Mouse (Mus musculus): ENCODE measurements around the gene Tat. TPM values are rescaled to one million over a fixed set of nuclear protein-coding genes. Genes with fewer than 3 reads are reported as not detected.
"Not testable (repeated sequence)": the region's sequence is repeated elsewhere in the genome, so short reads cannot be mapped to it uniquely, and the experiment has no call there.

Tat gene
- polyA plus RNA-seq, 1 experiment from 2014 or later = 0.09 TPM

- 29% methylated on average over 5 of the region's 5 CpGs for WGBS
- Histone ChIP-seq H3K9me3 (replicated peaks; ENCODE audit: control insufficient read depth, low read length) (no peaks in the 10 kb centered on the region), H3K4me2 (ENCODE audit: low read depth, low read length) (no peak overlapping the region), H3K36me3 (ENCODE audit: control insufficient read depth, insufficient read depth) (no peaks in the 10 kb centered on the region), H3K4me1 (ENCODE audit: control insufficient read depth, insufficient read depth, low read length) (no peaks in the 10 kb centered on the region), H3K27me3 (ENCODE audit: control insufficient read depth, insufficient read depth, low read length) (no peaks in the 10 kb centered on the region), H3K9ac (ENCODE audit: low read length) (no peak overlapping the region), H3K27ac (ENCODE audit: low read length) (no peak overlapping the region), H3K4me3 (ENCODE audit: low read length) (no peak overlapping the region)
- no peak for ATAC-seq (replicated peaks; ENCODE audit: extremely low read depth, insufficient read depth, low FRiP score)
Observed at GRCm38 (mm10) chr8:110010868-110011267, 20.6 kb downstream of the Tat start.

DNA sequence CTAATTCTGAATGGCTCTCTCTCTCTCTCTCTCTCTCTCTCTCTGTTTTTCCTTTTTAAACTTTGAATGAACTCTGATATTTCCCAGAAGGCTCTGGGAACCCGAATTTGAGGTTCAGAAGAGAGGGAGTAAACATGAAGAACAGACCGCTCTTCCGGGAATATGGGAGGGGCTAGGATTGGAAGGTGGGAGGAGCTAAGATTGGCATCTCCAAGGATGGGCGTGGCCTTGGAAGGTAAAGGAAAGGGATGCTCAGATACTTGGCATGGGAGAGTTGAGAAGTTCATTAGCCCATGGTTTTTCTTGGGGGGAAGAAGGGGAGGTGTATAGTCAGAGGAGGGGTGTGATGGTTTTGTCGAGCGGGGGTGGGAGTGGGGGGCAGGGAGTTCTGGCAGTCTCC, 31.8 kb downstream of the Tat start:
- WGBS = 49% methylated on average over 6 of the region's 6 CpGs
- H3K4me3 ChIP-seq (ENCODE audit: low read length) = no peak overlapping the region

GRCm38 (mm10) chr8:110022768-110023344, 32.6 kb downstream of the Tat start:
- no peak for ATAC-seq (replicated peaks; ENCODE audit: extremely low read depth, insufficient read depth, low FRiP score)
- no peak overlapping the region for H3K4me2 ChIP-seq (ENCODE audit: low read depth, low read length)
- WGBS = 89% methylated on average over 10 of the region's 10 CpGs
- H3K9me3 ChIP-seq (replicated peaks; ENCODE audit: control insufficient read depth, low read length) = no peaks in the 10 kb centered on the region
- H3K36me3 ChIP-seq (ENCODE audit: control insufficient read depth, insufficient read depth) = no peaks in the 10 kb centered on the region
- no peak overlapping the region for H3K27ac ChIP-seq (ENCODE audit: low read length)
- H3K9ac ChIP-seq (ENCODE audit: low read length) = no peak overlapping the region
- H3K27me3 ChIP-seq (ENCODE audit: control insufficient read depth, insufficient read depth, low read length) = no peaks in the 10 kb centered on the region
- H3K4me3 ChIP-seq (ENCODE audit: low read length) = no peak overlapping the region
- no peaks in the 10 kb centered on the region for H3K4me1 ChIP-seq (ENCODE audit: control insufficient read depth, insufficient read depth, low read length)

More for the DNA sequence above, 31.8 kb downstream of the Tat start:
- H3K4me2 ChIP-seq (ENCODE audit: low read depth, low read length) = no peak overlapping the region
- no peak overlapping the region for H3K27ac ChIP-seq (ENCODE audit: low read length)
- no peak for ATAC-seq (replicated peaks; ENCODE audit: extremely low read depth, insufficient read depth, low FRiP score)
- no peaks in the 10 kb centered on the region for H3K27me3 ChIP-seq (ENCODE audit: control insufficient read depth, insufficient read depth, low read length)
- no peaks in the 10 kb centered on the region for H3K36me3 ChIP-seq (ENCODE audit: control insufficient read depth, insufficient read depth)
- no peaks in the 10 kb centered on the region for H3K9me3 ChIP-seq (replicated peaks; ENCODE audit: control insufficient read depth, low read length)
- H3K9ac ChIP-seq (ENCODE audit: low read length) = no peak overlapping the region
- no peaks in the 10 kb centered on the region for H3K4me1 ChIP-seq (ENCODE audit: control insufficient read depth, insufficient read depth, low read length)

GRCm38 (mm10) chr8:110033771-110034170, 43.5 kb downstream of the Tat start:
- not testable (repeated sequence) for H3K4me1 ChIP-seq (ENCODE audit: control insufficient read depth, insufficient read depth, low read length); H3K9ac ChIP-seq (ENCODE audit: low read length); H3K4me2 ChIP-seq (ENCODE audit: low read depth, low read length); H3K4me3 ChIP-seq (ENCODE audit: low read length); H3K27me3 ChIP-seq (ENCODE audit: control insufficient read depth, insufficient read depth, low read length); H3K9me3 ChIP-seq (replicated peaks; ENCODE audit: control insufficient read depth, low read length); H3K36me3 ChIP-seq (ENCODE audit: control insufficient read depth, insufficient read depth); H3K27ac ChIP-seq (ENCODE audit: low read length)
- WGBS = 17% methylated on average over 8 of the region's 8 CpGs
- ATAC-seq (replicated peaks; ENCODE audit: extremely low read depth, insufficient read depth, low FRiP score) = 0 out of 2 replicates have a peak, but pooled peaks have one; percentile 82

DNA sequence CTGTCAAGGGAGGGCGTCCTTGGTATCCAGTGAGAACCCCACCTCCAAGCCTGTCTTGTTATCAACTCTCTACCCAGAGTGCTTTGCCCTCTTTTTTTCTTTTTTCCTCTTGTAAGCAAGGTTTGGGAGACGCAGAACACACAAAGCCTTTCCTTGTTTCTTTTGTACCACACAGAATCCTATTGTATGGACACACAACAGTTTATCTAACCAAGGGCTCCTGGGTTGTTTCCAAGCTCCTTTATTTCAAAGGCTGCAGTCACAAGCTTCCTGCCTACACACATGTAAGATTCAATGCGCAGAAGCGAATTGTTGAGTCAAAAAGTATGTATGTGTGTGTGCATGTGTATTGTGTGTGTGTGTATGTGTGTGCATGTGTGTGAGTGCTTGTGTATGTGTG, 44.1 kb downstream of the Tat start:
- ATAC-seq (replicated peaks; ENCODE audit: extremely low read depth, insufficient read depth, low FRiP score) = no peak
- Histone ChIP-seq H3K4me2 (ENCODE audit: low read depth, low read length) (no peak overlapping the region), H3K27ac (ENCODE audit: low read length) (peak overlapping the region; percentile 35; the same call in 1 of the 2 replicates), H3K9ac (ENCODE audit: low read length) (no peak overlapping the region), H3K9me3 (replicated peaks; ENCODE audit: control insufficient read depth, low read length) (no peaks in the 10 kb centered on the region), H3K4me1 (ENCODE audit: control insufficient read depth, insufficient read depth, low read length) (peaks cover 8% of the 10 kb centered on the region), H3K27me3 (ENCODE audit: control insufficient read depth, insufficient read depth, low read length) (no peaks in the 10 kb centered on the region), H3K4me3 (ENCODE audit: low read length) (no peak overlapping the region), H3K36me3 (ENCODE audit: control insufficient read depth, insufficient read depth) (no peaks in the 10 kb centered on the region)
- WGBS = 38% methylated on average over 4 of the region's 4 CpGs

DNA sequence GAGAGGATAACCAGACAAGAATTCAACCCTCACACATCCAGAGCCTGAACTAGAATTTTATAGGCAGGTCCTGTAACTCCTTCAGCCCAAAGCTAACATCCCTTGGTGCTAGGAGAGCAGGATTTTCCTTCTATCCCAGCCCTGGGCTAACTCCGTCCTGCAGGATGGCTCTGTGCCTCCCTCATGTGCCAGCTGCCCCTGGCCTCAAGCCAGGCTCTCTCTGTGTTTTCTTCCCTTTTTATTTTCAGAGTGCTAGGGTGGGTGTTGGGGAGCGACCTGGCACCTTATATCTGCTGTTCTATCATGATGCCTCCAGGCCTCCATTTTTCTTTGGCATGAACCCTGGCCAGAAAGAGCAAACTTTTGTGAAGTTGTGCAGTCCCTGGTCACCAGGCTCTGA, 45.9 kb downstream of the Tat start:
- H3K27ac ChIP-seq (ENCODE audit: low read length) = no peak overlapping the region
- ATAC-seq (replicated peaks; ENCODE audit: extremely low read depth, insufficient read depth, low FRiP score) = no peak
- H3K4me1 ChIP-seq (ENCODE audit: control insufficient read depth, insufficient read depth, low read length) = peaks cover 8% of the 10 kb centered on the region
- H3K9ac ChIP-seq (ENCODE audit: low read length) = no peak overlapping the region
- H3K4me3 ChIP-seq (ENCODE audit: low read length) = no peak overlapping the region
- H3K4me2 ChIP-seq (ENCODE audit: low read depth, low read length) = no peak overlapping the region
- no peaks in the 10 kb centered on the region for H3K27me3 ChIP-seq (ENCODE audit: control insufficient read depth, insufficient read depth, low read length)
- H3K9me3 ChIP-seq (replicated peaks; ENCODE audit: control insufficient read depth, low read length) = no peaks in the 10 kb centered on the region
- no peaks in the 10 kb centered on the region for H3K36me3 ChIP-seq (ENCODE audit: control insufficient read depth, insufficient read depth)
- 36% methylated on average over 2 of the region's 2 CpGs for WGBS

DNA sequence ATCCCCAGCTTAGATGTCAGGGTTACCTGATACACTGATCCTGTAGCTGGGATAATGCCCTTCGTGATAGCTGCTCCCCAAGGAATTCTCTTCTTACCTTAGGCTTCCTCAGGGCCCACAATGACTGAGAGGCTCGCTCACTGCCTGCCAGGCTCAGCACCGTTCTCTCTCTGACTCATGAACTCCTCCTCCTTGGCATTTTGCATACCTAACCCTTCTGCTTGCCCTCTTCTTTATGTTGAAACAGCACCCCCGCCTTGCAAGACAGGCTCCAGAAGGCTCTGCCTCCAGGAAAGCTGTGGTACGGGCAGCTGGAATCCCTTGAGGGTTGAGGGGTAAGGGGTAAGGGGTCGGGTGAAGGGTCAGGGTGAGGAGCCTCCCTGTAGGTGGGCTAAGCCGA, 49.0 kb downstream of the Tat start:
- Histone ChIP-seq H3K9ac (ENCODE audit: low read length) (no peak overlapping the region), H3K4me2 (ENCODE audit: low read depth, low read length) (no peak overlapping the region), H3K27me3 (ENCODE audit: control insufficient read depth, insufficient read depth, low read length) (no peaks in the 10 kb centered on the region), H3K4me1 (ENCODE audit: control insufficient read depth, insufficient read depth, low read length) (peaks cover 2% of the 10 kb centered on the region), H3K27ac (ENCODE audit: low read length) (no peak overlapping the region), H3K4me3 (ENCODE audit: low read length) (no peak overlapping the region), H3K9me3 (replicated peaks; ENCODE audit: control insufficient read depth, low read length) (peaks cover 3% of the 10 kb centered on the region), H3K36me3 (ENCODE audit: control insufficient read depth, insufficient read depth) (no peaks in the 10 kb centered on the region)
- 44% methylated on average over 7 of the region's 7 CpGs for WGBS
- no peak for ATAC-seq (replicated peaks; ENCODE audit: extremely low read depth, insufficient read depth, low FRiP score)

DNA sequence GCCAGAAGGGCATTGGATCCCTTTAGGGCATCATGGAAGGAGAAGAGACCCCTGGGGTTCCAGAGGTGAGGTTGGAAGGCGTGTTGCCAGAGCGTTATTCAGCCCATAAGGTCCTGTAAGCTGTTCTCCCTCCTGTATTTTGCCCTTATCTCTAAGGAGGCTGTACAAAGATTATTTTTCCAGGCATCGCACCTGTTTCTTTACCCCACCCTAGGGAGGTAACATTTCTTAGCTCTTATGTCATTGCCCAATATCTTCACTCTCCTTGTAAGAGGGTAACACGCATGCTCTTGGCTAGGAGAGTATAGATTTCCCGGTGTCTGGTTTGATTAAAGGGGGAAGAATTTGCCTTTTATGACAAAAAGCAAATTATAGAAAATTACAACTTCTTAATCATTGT, 49.4 kb downstream of the Tat start, which contains the start of gene Chst4:
Gene Chst4, minus strand, starts transcription at position 82 of the 400 bp plus-strand sequence.
- no peaks in the 10 kb centered on the region for H3K36me3 ChIP-seq (ENCODE audit: control insufficient read depth, insufficient read depth)
- no peak within 1 kb of the TSS for H3K4me3 ChIP-seq (ENCODE audit: low read length)
- H3K4me2 ChIP-seq (ENCODE audit: low read depth, low read length) = no peak within 1 kb of the TSS
- ATAC-seq (replicated peaks; ENCODE audit: extremely low read depth, insufficient read depth, low FRiP score) = no peak
- no peak within 1 kb of the TSS for H3K27ac ChIP-seq (ENCODE audit: low read length)
- WGBS = 68% methylated on average over 5 of the region's 5 CpGs
- H3K4me1 ChIP-seq (ENCODE audit: control insufficient read depth, insufficient read depth, low read length) = no peaks in the 10 kb centered on the region
- no peak within 1 kb of the TSS for H3K9ac ChIP-seq (ENCODE audit: low read length)
- no peaks in the 10 kb centered on the region for H3K27me3 ChIP-seq (ENCODE audit: control insufficient read depth, insufficient read depth, low read length)
- H3K9me3 ChIP-seq (replicated peaks; ENCODE audit: control insufficient read depth, low read length) = peaks cover 3% of the 10 kb centered on the region

DNA sequence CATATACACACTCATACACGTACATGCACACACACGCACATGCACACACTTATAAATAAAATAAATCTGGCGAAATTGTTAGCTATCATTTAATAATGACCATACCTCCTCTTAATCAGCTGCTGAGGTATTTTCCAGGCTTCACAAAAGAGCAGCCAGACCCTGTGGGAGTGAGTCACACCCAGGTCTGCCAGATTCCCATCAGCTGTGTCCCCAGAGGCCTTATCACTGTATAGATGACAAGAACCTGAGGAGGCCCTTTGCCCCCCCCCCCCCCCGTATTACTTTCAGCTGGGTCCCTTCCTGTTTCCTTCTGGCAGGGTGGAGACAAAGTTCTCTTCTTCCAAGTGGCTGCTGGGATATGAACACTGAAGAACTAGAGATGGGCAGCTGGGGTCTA, 50.3 kb downstream of the Tat start:
- no peak overlapping the region for H3K4me3 ChIP-seq (ENCODE audit: low read length)
- H3K4me2 ChIP-seq (ENCODE audit: low read depth, low read length) = no peak overlapping the region
- H3K27ac ChIP-seq (ENCODE audit: low read length) = no peak overlapping the region
- H3K9me3 ChIP-seq (replicated peaks; ENCODE audit: control insufficient read depth, low read length) = peaks cover 3% of the 10 kb centered on the region
- H3K4me1 ChIP-seq (ENCODE audit: control insufficient read depth, insufficient read depth, low read length) = no peaks in the 10 kb centered on the region
- ATAC-seq (replicated peaks; ENCODE audit: extremely low read depth, insufficient read depth, low FRiP score) = no peak
- H3K27me3 ChIP-seq (ENCODE audit: control insufficient read depth, insufficient read depth, low read length) = no peaks in the 10 kb centered on the region
- H3K9ac ChIP-seq (ENCODE audit: low read length) = no peak overlapping the region
- WGBS = 58% methylated on average over 4 of the region's 4 CpGs
- H3K36me3 ChIP-seq (ENCODE audit: control insufficient read depth, insufficient read depth) = no peaks in the 10 kb centered on the region
